Mouse (Mus musculus): Measurements from ENCODE around the gene Dact3.

- TF ChIP-seq POLR2A (IDR thresholded peaks at IDR 0.05; ENCODE audit: extremely low read depth, insufficient read depth, low read length): no peak
- no peak for TF ChIP-seq CTCF (IDR thresholded peaks at IDR 0.05; ENCODE audit: extremely low read depth, insufficient read depth, low read length)
These were observed 15.8 kb downstream of the Dact3 start for GRCm38 (mm10) chr7:16890944-16891343.
